Mouse (Mus musculus): ENCODE data around the gene Limch1.

- TF ChIP-seq CTCF (conservative IDR thresholded peaks at IDR 0.05; ENCODE audit: low read length) (no peak), POU5F1 (IDR thresholded peaks at IDR 0.05; ENCODE audit: borderline replicate concordance, low read length) (no peak), NANOG (IDR thresholded peaks at IDR 0.05; ENCODE audit: borderline replicate concordance, low read length) (no peak)
These were observed 351.8 kb downstream of the Limch1 start for GRCm38 (mm10) chr5:67097106-67098050.
